Mouse (Mus musculus) E14TG2a.4 (cell line): ENCODE measurements at regions not wholly inside any gene's neighbourhood (a gene's known extent, or its start where the extent isn't known, plus 50 kb on each side); places are given as distances from the start of the nearest gene placed in this dataset.

Experiments
- CTCF ChIP-seq: conservative IDR thresholded peaks from 2 replicates; pipeline ENCODE4 v1.5.1; 2014; ENCODE audit warnings: low read length
- NANOG ChIP-seq: IDR thresholded peaks from 2 replicates; pipeline ENCODE4 v1.6.1; 2014; ENCODE audit warnings: borderline replicate concordance, low read length, mixed read lengths
- POU5F1 ChIP-seq: IDR thresholded peaks from 2 replicates; pipeline ENCODE4 v1.6.1; 2014; ENCODE audit warnings: low read length, borderline replicate concordance

DNA sequence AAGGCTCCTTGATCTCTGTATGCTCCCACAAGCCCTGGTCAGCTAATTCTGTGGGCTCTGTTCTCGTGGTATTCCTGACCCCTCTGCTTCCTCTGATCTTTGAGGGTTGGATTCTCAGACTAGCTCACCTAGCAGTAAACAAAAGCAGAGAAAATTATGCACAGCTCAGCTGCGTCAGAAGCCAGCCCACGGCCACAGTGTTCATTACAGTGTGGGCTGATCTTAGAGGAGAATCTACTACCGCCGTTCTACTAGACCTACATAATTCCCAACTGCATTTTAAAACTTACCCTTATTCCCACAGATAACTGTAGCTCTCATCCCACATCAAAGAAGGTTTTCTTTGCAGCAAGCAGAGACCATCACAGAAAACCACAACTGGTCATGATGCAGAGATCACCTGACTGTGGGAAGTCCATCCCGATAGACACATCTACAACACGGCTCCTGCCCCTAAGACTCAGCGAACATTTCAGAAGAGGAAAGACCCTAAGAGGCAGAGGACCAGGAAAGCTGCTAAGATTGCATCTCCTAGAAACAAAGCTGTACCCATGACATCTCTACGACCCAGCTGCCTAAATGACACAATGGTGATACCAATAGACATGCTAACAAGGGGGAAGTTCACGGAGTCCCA, 49.8 kb upstream of the Ralgps2 start:
- no peak for TF ChIP-seq CTCF
- no peak for TF ChIP-seq NANOG
- TF ChIP-seq POU5F1, result no peak
